In the genomic region with DNA sequence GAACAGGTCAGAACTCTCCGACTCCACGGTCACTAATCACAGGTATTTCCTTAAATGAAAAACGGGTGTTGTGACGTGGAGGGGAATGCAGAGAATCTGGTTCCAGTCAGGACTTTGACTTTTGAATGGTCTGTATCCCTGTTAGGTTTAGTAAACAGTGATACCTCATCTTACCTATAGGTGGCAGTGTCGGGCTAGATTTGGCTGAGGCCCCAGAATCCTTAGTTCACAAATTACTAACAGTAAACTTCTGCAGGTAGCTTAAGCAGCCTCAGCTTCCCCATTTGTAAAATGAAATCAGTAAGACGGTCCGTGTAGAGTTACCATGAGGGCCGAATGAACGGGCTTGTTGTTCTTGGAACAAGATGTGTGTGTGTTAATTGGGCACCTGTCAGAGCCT, we compare ENCODE assay signal across 8 mouse cellular contexts. TPM values are rescaled to one million over a fixed set of nuclear protein-coding genes. Genes with fewer than 3 reads are reported as not detected.
DNase-seq lines count a peak whose midpoint lies in the region; ATAC-seq and TF ChIP-seq lines count a peak whose summit lies in the region.

No protein-coding gene starts in this region.

- intact Hi-C loops in left cerebral cortex, postnatal 36 days (cut with DNase I): loop anchor here (2.0 to 5.0 kb wide), 2 partner anchors 126 to 247 kb away; a partner anchor contains a TSS
- intact Hi-C loops in heart, postnatal 10 days (cut with DNase I): loop anchor here (1.0 to 5.0 kb wide), 5 partner anchors 111 to 646 kb away; a partner anchor contains a TSS

- no peaks in the 10 kb centered on the region for H3K36me3 ChIP-seq in MEL (ENCODE audit: control insufficient read depth in 1 of 2, insufficient read depth in 2 of 2, low read length in 2 of 2)
- H3K36me3 ChIP-seq in stomach, postnatal 0 days (ENCODE audit: control insufficient read depth, insufficient read depth, low read length): no peaks in the 10 kb centered on the region

- H3K4me1 ChIP-seq in MEL (ENCODE audit: control insufficient read depth in 1 of 2, insufficient read depth in 2 of 2, low read length in 2 of 2): no peaks in the 10 kb centered on the region
- no peaks in the 10 kb centered on the region for H3K4me1 ChIP-seq in cortical plate, adult 2 months (ENCODE audit: control insufficient read depth, insufficient read depth, low read length)
- H3K4me1 ChIP-seq in stomach, postnatal 0 days (replicated peaks; ENCODE audit: control insufficient read depth, insufficient read depth): no peaks in the 10 kb centered on the region

- DNase-seq in left cerebral cortex, adult 11 months (ENCODE audit: low spot score): peak; percentile 12
- DNase-seq in left cerebral cortex, postnatal 36 days (ENCODE audit: low spot score in 2 of 2): no peak
- DNase-seq in MEL (ENCODE audit: low read depth, low spot score): peak; percentile 76
- DNase-seq in heart, postnatal 10 days: peak; percentile 70 to 83
- peak; percentile 25 to 49 for DNase-seq in kidney, postnatal 4 days
- DNase-seq in stomach, postnatal 0 days (ENCODE audit: low spot score): peak; percentile 42

- no peak overlapping the region for H3K4me2 ChIP-seq in stomach, postnatal 0 days (replicated peaks; ENCODE audit: low read depth)

- peak; percentile 97 for ATAC-seq in megakaryocyte progenitor cell, adult 5-6 weeks (replicated peaks; ENCODE audit: poor library complexity)
- peak; percentile 66 for ATAC-seq in stomach, postnatal 0 days (ENCODE audit: low FRiP score, low TSS enrichment)

- no peaks in the 10 kb centered on the region; a peak in 1 of 4 replicates for H3K27me3 ChIP-seq in MEL (ENCODE audit: control insufficient read depth in 1 of 2, insufficient read depth in 2 of 2, low read length in 2 of 2)
- no peaks in the 10 kb centered on the region for H3K27me3 ChIP-seq in stomach, postnatal 0 days (ENCODE audit: control insufficient read depth, insufficient read depth, low read length)

- peak; percentile 98 for TF ChIP-seq RAD21 in MEL (IDR thresholded peaks at IDR 0.05; ENCODE audit: low read depth, low read length)

- H3K9ac ChIP-seq in MEL (ENCODE audit: control insufficient read depth, low read depth, low read length, poor library complexity, severe bottlenecking): no peak overlapping the region
- no peak overlapping the region for H3K9ac ChIP-seq in stomach, postnatal 0 days (ENCODE audit: low read length)

- no peak for TF ChIP-seq EP300 in MEL (IDR thresholded peaks at IDR 0.05; ENCODE audit: low read depth in 1 of 2, low read length in 2 of 2)
- no peak for TF ChIP-seq EP300 in stomach, postnatal 0 days (optimal IDR thresholded peaks at IDR 0.05)

- 16% methylated on average over 9 of the region's 9 CpGs for WGBS in stomach, postnatal 0 days

- H3K79me2 ChIP-seq in MEL (ENCODE audit: control insufficient read depth, insufficient read depth, low read length, poor library complexity): no peaks in the 10 kb centered on the region

- no peak for TF ChIP-seq POLR2A in MEL (IDR thresholded peaks at IDR 0.05; ENCODE audit: control insufficient read depth in 1 of 2, insufficient read depth in 1 of 2, low read depth in 1 of 2, low read length in 2 of 2, poor library complexity in 1 of 2)
- TF ChIP-seq POLR2A in cortical plate, adult 2 months (IDR thresholded peaks at IDR 0.05; ENCODE audit: extremely low read depth, insufficient read depth, low read length): no peak

- TF ChIP-seq CTCF in MEL (IDR thresholded peaks at IDR 0.05 in 2 of 3, conservative IDR thresholded peaks at IDR 0.05 in 1 of 3; ENCODE audit: control insufficient read depth in 1 of 3, insufficient read depth in 1 of 3, low read depth in 2 of 3, low read length in 3 of 3, poor library complexity in 1 of 3, severe bottlenecking in 1 of 3): peak; percentile 54 to 98 (median 72)
- peak; percentile 71; the same call in 1 of the 2 replicates for TF ChIP-seq CTCF in cortical plate, adult 2 months (IDR thresholded peaks at IDR 0.05; ENCODE audit: extremely low read depth, insufficient read depth, low read length)
- TF ChIP-seq CTCF in stomach, postnatal 0 days (IDR thresholded peaks at IDR 0.05; ENCODE audit: low read depth): peak; percentile 89

- H3K9me3 ChIP-seq in MEL (replicated peaks; ENCODE audit: insufficient read depth, low read length): no peaks in the 10 kb centered on the region
- H3K9me3 ChIP-seq in stomach, postnatal 0 days (ENCODE audit: control insufficient read depth, low read length): no peaks in the 10 kb centered on the region

- H3K4me3 ChIP-seq in MEL (ENCODE audit: control insufficient read depth in 1 of 2, insufficient read depth in 1 of 2, low read depth in 2 of 2, low read length in 2 of 2): no peak overlapping the region
- no peak overlapping the region for H3K4me3 ChIP-seq in cortical plate, adult 2 months (ENCODE audit: insufficient read depth, low read length)
- no peak overlapping the region for H3K4me3 ChIP-seq in stomach, postnatal 0 days (ENCODE audit: low read depth, low read length)

- no peak overlapping the region for H3K27ac ChIP-seq in MEL (ENCODE audit: control insufficient read depth, low read depth, low read length)
- H3K27ac ChIP-seq in cortical plate, adult 2 months (ENCODE audit: insufficient read depth, low read length): no peak overlapping the region
- H3K27ac ChIP-seq in stomach, postnatal 0 days (replicated peaks): no peak overlapping the region

TF ChIP-seq in MEL, 35 proteins besides CTCF, POLR2A, EP300 and RAD21:
- TF ChIP-seq JUND (IDR thresholded peaks at IDR 0.05; ENCODE audit: low read depth, low read length) (no peak), SMC3 (IDR thresholded peaks at IDR 0.05; ENCODE audit: low read depth, low read length) (peak; percentile 99), SIN3A (IDR thresholded peaks at IDR 0.05; ENCODE audit: low read length) (no peak), NRF1 (IDR thresholded peaks at IDR 0.05; ENCODE audit: insufficient read depth, low read depth, low read length, poor library complexity, severe bottlenecking) (no peak), GATA1 (IDR thresholded peaks at IDR 0.05; ENCODE audit: low read depth, low read length) (no peak), MAX (IDR thresholded peaks at IDR 0.05; ENCODE audit: low read length) (no peak), POLR2AphosphoS2 (IDR thresholded peaks at IDR 0.05; ENCODE audit: low read length) (no peak), TBP (IDR thresholded peaks at IDR 0.05; ENCODE audit: low read depth, low read length) (no peak), HCFC1 (IDR thresholded peaks at IDR 0.05; ENCODE audit: low read depth, low read length) (no peak), MEF2A (IDR thresholded peaks at IDR 0.05; ENCODE audit: extremely low read depth, insufficient replicate concordance, low read depth, low read length, poor library complexity, severe bottlenecking) (no peak), ZC3H11A (IDR thresholded peaks at IDR 0.05; ENCODE audit: low read depth, low read length) (peak; percentile 99), NELFE (IDR thresholded peaks at IDR 0.05; ENCODE audit: low read depth, low read length) (no peak), USF1 (IDR thresholded peaks at IDR 0.05; ENCODE audit: low read depth, low read length) (no peak), CHD1 (IDR thresholded peaks at IDR 0.05; ENCODE audit: low read depth, low read length) (no peak), ZNF384 (IDR thresholded peaks at IDR 0.05; ENCODE audit: low read depth, low read length) (no peak), ELF1 (IDR thresholded peaks at IDR 0.05; ENCODE audit: low read depth, low read length) (no peak), TAL1 (IDR thresholded peaks at IDR 0.05; ENCODE audit: low read length) (no peak)

RNA-seq across cellular contexts. Expression of a gene that starts 21.0 kb away (rescaled TPM):
- 1 to 10 TPM in 1 of 2 experiments, under 1 TPM in 1; 0.97 to 1.4 TPM for total RNA-seq in left cerebral cortex, postnatal 36 days (2021)
- not detected in 2 replicates for total RNA-seq in MEL (2012; rRNA removed)
- under 1 TPM in 1 of 2 experiments, not detected in 1; 0.39 TPM for polyA plus RNA-seq in MEL (2012; ENCODE audit: insufficient read depth in 1 of 2, insufficient read length in 2 of 2, low read depth in 1 of 2, low replicate concordance in 2 of 2, missing spikeins in 1 of 2)
- polyA plus RNA-seq in cortical plate, adult 2 months (2012; rRNA removed): 0.45 and 1.1 TPM in 2 replicates
- under 1 TPM in 1 of 2 experiments, not detected in 1; 0.38 TPM for total RNA-seq in heart, postnatal 10 days (2021)
- total RNA-seq in megakaryocyte progenitor cell, adult 5-6 weeks (2015): 0.52 TPM in 1 of 2 replicates, not detected in the other
- total RNA-seq in megakaryocyte progenitor cell, adult 5-6 weeks (2017): not detected in 2 replicates
- polyA plus RNA-seq in stomach, postnatal 0 days (2015; fragmentation: Nextera tagmentation; extraction: Ambion mirVana): 14.5 and 14.9 TPM in 2 replicates

Comparison
In these comparisons a context has a peak if more than half of its experiments do, and no peak if none do; other contexts are left out.
1. DNase-seq: peak in left cerebral cortex, adult 11 months (single experiment), MEL (single experiment), heart, postnatal 10 days (2 of 2), kidney, postnatal 4 days (2 of 2) and stomach, postnatal 0 days (single experiment); none in left cerebral cortex, postnatal 36 days (0 of 2).
2. Peak in every context shown above with its lines, with median percentiles within 50 percentile points of each other: CTCF ChIP-seq.